9 mouse cellular contexts compared by ENCODE assay signal in the genomic region with DNA sequence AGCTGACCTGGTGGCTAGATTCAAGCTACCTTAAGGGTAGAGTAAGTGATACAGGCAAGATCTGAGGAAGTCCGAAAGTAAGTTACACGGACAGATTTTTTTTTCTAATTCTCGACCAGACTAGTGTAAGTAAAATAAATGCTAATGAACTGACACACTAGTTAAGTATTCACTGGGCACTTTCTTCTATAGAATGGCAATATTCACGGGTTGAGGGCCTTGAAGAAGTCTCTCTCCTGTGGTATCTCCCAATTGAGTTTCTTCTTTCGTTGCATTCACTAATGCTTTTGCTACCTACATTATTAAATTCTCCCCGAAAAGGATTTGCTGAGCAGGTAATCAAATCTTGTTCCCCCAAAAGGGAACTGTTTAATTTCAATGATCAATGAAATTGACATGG. TPM values are rescaled to one million over a fixed set of nuclear protein-coding genes. Genes with fewer than 3 reads are reported as not detected.
DNase-seq lines count a peak whose midpoint lies in the region; ATAC-seq and TF ChIP-seq lines count a peak whose summit lies in the region.
"Had no signal": no experiment of that assay in that cellular context is flagged by ENCODE, and none has a peak within 500 bp of the region (broad histone marks: within the 10 kb centered on the region; RNA-seq: fewer than 3 reads in every experiment).

No protein-coding gene starts in this region.

- 20% methylated on average over 6 of the region's 6 CpGs for WGBS in heart, postnatal 0 days
- 37% methylated on average over 6 of the region's 6 CpGs for WGBS in hindbrain, embryonic 11.5 days
- 29% methylated on average over 6 of the region's 6 CpGs for WGBS in midbrain, embryonic 12.5 days

- no peaks in the 10 kb centered on the region for H3K36me3 ChIP-seq in heart, postnatal 0 days (replicated peaks; ENCODE audit: control insufficient read depth, insufficient read depth, low read length)
- H3K36me3 ChIP-seq in hindbrain, embryonic 11.5 days (ENCODE audit: control insufficient read depth, insufficient read depth, low read length): no peaks in the 10 kb centered on the region
- H3K36me3 ChIP-seq in midbrain, embryonic 12.5 days: no peaks in the 10 kb centered on the region

- H3K9ac ChIP-seq in heart, postnatal 0 days (replicated peaks; ENCODE audit: low read depth, low read length): peak overlapping the region; percentile 68; the same call in 1 of the 2 replicates
- no peak overlapping the region for H3K9ac ChIP-seq in hindbrain, embryonic 11.5 days (ENCODE audit: low read depth, low read length)
- H3K9ac ChIP-seq in midbrain, embryonic 12.5 days (replicated peaks): no peak overlapping the region

- no peak for TF ChIP-seq EP300 in heart, postnatal 0 days (IDR thresholded peaks at IDR 0.05; ENCODE audit: low read depth)

- H3K4me2 ChIP-seq in heart, postnatal 0 days (ENCODE audit: low read depth, low read length): peak overlapping the region; percentile 73
- H3K4me2 ChIP-seq in hindbrain, embryonic 11.5 days (replicated peaks; ENCODE audit: low read depth, low read length): peak overlapping the region; percentile 75
- peak overlapping the region; percentile 72 for H3K4me2 ChIP-seq in midbrain, embryonic 12.5 days (replicated peaks)

- no peak for TF ChIP-seq CTCF in heart, postnatal 0 days (IDR thresholded peaks at IDR 0.05; ENCODE audit: low read depth)

- no peaks in the 10 kb centered on the region for H3K27me3 ChIP-seq in heart, postnatal 0 days (ENCODE audit: control insufficient read depth, insufficient read depth, low read length)
- no peaks in the 10 kb centered on the region; the same call in 1 of the 2 replicates for H3K27me3 ChIP-seq in hindbrain, embryonic 11.5 days (ENCODE audit: control insufficient read depth, insufficient read depth, low read length)
- peaks cover under 1% of the 10 kb centered on the region; the same call in 1 of the 2 replicates for H3K27me3 ChIP-seq in midbrain, embryonic 12.5 days
- H3K27me3 ChIP-seq: Patski had no signal

- DNase-seq in heart, postnatal 0 days (ENCODE audit: low spot score): no peak
- DNase-seq in heart, postnatal 4 days: no peak
- peak; percentile 26 for DNase-seq in MN1 (ENCODE audit: low spot score)
- no peak for DNase-seq in hindbrain, embryonic 11.5 days (ENCODE audit: low spot score)
- DNase-seq in right cerebral cortex, postnatal 10 days (ENCODE audit: low spot score in 2 of 2): no peak
- no peak for DNase-seq in layer of hippocampus, adult 11-12 months (ENCODE audit: low spot score)

- peak overlapping the region; percentile 87 for H3K27ac ChIP-seq in heart, postnatal 0 days (ENCODE audit: low read depth)
- H3K27ac ChIP-seq in hindbrain, embryonic 11.5 days (ENCODE audit: low read depth, low read length): no peak overlapping the region
- no peak overlapping the region for H3K27ac ChIP-seq in midbrain, embryonic 12.5 days (replicated peaks)

- peaks cover 17% of the 10 kb centered on the region; the same call in 1 of the 2 replicates for H3K4me1 ChIP-seq in heart, postnatal 0 days (ENCODE audit: control insufficient read depth, insufficient read depth)
- no peaks in the 10 kb centered on the region for H3K4me1 ChIP-seq in hindbrain, embryonic 11.5 days (replicated peaks; ENCODE audit: control insufficient read depth, insufficient read depth, low read length)
- H3K4me1 ChIP-seq in midbrain, embryonic 12.5 days: peaks cover 11% of the 10 kb centered on the region

- H3K9me3 ChIP-seq in heart, postnatal 0 days (replicated peaks; ENCODE audit: control insufficient read depth, low read length): no peaks in the 10 kb centered on the region
- no peaks in the 10 kb centered on the region for H3K9me3 ChIP-seq in hindbrain, embryonic 11.5 days (ENCODE audit: control insufficient read depth, low read length)
- H3K9me3 ChIP-seq in midbrain, embryonic 12.5 days: no peaks in the 10 kb centered on the region

- no peak for ATAC-seq in heart, postnatal 0 days (ENCODE audit: insufficient read depth, low read depth)
- ATAC-seq in hindbrain, embryonic 11.5 days (ENCODE audit: low FRiP score): no peak
- no peak for ATAC-seq in midbrain, embryonic 12.5 days (ENCODE audit: low FRiP score, low read depth)
- no peak for ATAC-seq in granulocyte monocyte progenitor cell, adult 5-6 weeks (replicated peaks; ENCODE audit: poor library complexity, severe bottlenecking)

- peak overlapping the region; percentile 81 for H3K4me3 ChIP-seq in heart, postnatal 0 days (ENCODE audit: low read depth, low read length)
- peak overlapping the region; percentile 79 for H3K4me3 ChIP-seq in hindbrain, embryonic 11.5 days (ENCODE audit: low read depth, low read length)
- H3K4me3 ChIP-seq in midbrain, embryonic 12.5 days: peak overlapping the region; percentile 87

RNA-seq across cellular contexts. Expression of gene Prkci, which starts 0.7 kb away (rescaled TPM):
- 26.1 and 39.3 TPM in 2 replicates for total RNA-seq in heart, postnatal 0 days (2014; rRNA removed; ENCODE audit: low replicate concordance)
- 8.7 and 9.0 TPM in 2 replicates for polyA plus RNA-seq in heart, postnatal 0 days (2015; fragmentation: Nextera tagmentation; extraction: Ambion mirVana)
- total RNA-seq in heart, postnatal 4 days (2021): 10 to 100 TPM; 23.0 to 26.6 TPM
- 37.3 and 41.1 TPM in 2 replicates for polyA plus RNA-seq in hindbrain, embryonic 11.5 days (2014; fragmentation: Nextera tagmentation; extraction: Ambion mirVana)
- polyA plus RNA-seq in midbrain, embryonic 12.5 days (2016; fragmentation: Nextera tagmentation; extraction: Ambion mirVana): 33.1 and 39.2 TPM in 2 replicates
- total RNA-seq in granulocyte monocyte progenitor cell, adult 5-6 weeks (2014; fragmentation: Nextera tagmentation): 12.8 and 22.5 TPM in 2 replicates
- total RNA-seq in granulocyte monocyte progenitor cell, adult 5-6 weeks (2017): 16.0 and 19.6 TPM in 2 replicates

RNA-seq across cellular contexts. Expression of gene Phc3, which starts 25.6 kb away (rescaled TPM):
- 10.3 and 14.5 TPM in 2 replicates for total RNA-seq in heart, postnatal 0 days (2014; rRNA removed; ENCODE audit: low replicate concordance)
- polyA plus RNA-seq in heart, postnatal 0 days (2015; fragmentation: Nextera tagmentation; extraction: Ambion mirVana): 3.3 and 3.6 TPM in 2 replicates
- 10 to 100 TPM; 17.6 to 17.8 TPM for total RNA-seq in heart, postnatal 4 days (2021)
- 5.3 and 7.3 TPM in 2 replicates for polyA plus RNA-seq in hindbrain, embryonic 11.5 days (2014; fragmentation: Nextera tagmentation; extraction: Ambion mirVana)
- polyA plus RNA-seq in midbrain, embryonic 12.5 days (2016; fragmentation: Nextera tagmentation; extraction: Ambion mirVana): 5.8 and 6.2 TPM in 2 replicates
- 31.6 and 33.7 TPM in 2 replicates for total RNA-seq in granulocyte monocyte progenitor cell, adult 5-6 weeks (2014; fragmentation: Nextera tagmentation)
- total RNA-seq in granulocyte monocyte progenitor cell, adult 5-6 weeks (2017): 13.8 and 14.1 TPM in 2 replicates
